Mouse (Mus musculus): ENCODE results near the gene 4930404N11Rik. TPM values are rescaled to one million over a fixed set of nuclear protein-coding genes. Genes with fewer than 3 reads are reported as not detected.

4930404N11Rik gene
- polyA plus RNA-seq (2015; fragmentation: Nextera tagmentation; extraction: Ambion mirVana): 2.0 and 3.0 TPM in 2 replicates

- H3K9me3 ChIP-seq: no peaks in the 10 kb centered on the region
- WGBS: 22% methylated on average over 12 of the region's 12 CpGs
- peaks cover 6% of the 10 kb centered on the region; the same call in 1 of the 2 replicates for H3K27me3 ChIP-seq
- H3K9ac ChIP-seq: no peak within 1 kb of the TSS
- H3K36me3 ChIP-seq: peaks cover 45% of the 10 kb centered on the region
- H3K27ac ChIP-seq: 0 out of 2 replicates have a peak within 1 kb of the TSS, but pooled peaks have one; percentile 12
- peak within 1 kb of the TSS; percentile 59 for H3K4me2 ChIP-seq
- no peak for ATAC-seq (ENCODE audit: borderline replicate concordance, extremely low read depth, low FRiP score, low TSS enrichment)
- peaks cover 48% of the 10 kb centered on the region for H3K4me1 ChIP-seq
- H3K4me3 ChIP-seq: peak within 1 kb of the TSS; percentile 28
These were observed at the start of gene 4930404N11Rik for GRCm38 (mm10) chr10:81365672-81366476. Gene 4930404N11Rik (minus strand): TSS chr10:81365816.

- Histone ChIP-seq H3K36me3 (peaks cover 5% of the 10 kb centered on the region; the same call in 1 of the 2 replicates), H3K9me3 (no peaks in the 10 kb centered on the region), H3K4me1 (peaks cover 96% of the 10 kb centered on the region), H3K4me3 (no peak overlapping the region), H3K27ac (peak overlapping the region; percentile 98), H3K27me3 (no peaks in the 10 kb centered on the region), H3K9ac (no peak overlapping the region), H3K4me2 (0 out of 2 replicates have a peak overlapping the region, but pooled peaks have one; percentile 49)
- no peak for ATAC-seq (ENCODE audit: borderline replicate concordance, extremely low read depth, low FRiP score, low TSS enrichment)
- 71% methylated on average over 5 of the region's 5 CpGs for WGBS
These were observed 49.5 kb upstream of the 4930404N11Rik start for GRCm38 (mm10) chr10:81415146-81415545.

GRCm38 (mm10) chr10:81414682-81415081, 49.1 kb upstream of the 4930404N11Rik start:
- H3K9me3 ChIP-seq: no peaks in the 10 kb centered on the region
- peak overlapping the region; percentile 49 for H3K4me2 ChIP-seq
- no peaks in the 10 kb centered on the region for H3K27me3 ChIP-seq
- H3K4me3 ChIP-seq: peak overlapping the region; percentile 22; the same call in 1 of the 2 replicates
- H3K9ac ChIP-seq: no peak overlapping the region
- peaks cover under 1% of the 10 kb centered on the region; the same call in 1 of the 2 replicates for H3K36me3 ChIP-seq
- H3K4me1 ChIP-seq: peaks cover 98% of the 10 kb centered on the region
- H3K27ac ChIP-seq: peak overlapping the region; percentile 98
- no peak for ATAC-seq (ENCODE audit: borderline replicate concordance, extremely low read depth, low FRiP score, low TSS enrichment)

- peak overlapping the region; percentile 98 for H3K27ac ChIP-seq
- peak; percentile 19; the same call in 1 of the 2 replicates for ATAC-seq (ENCODE audit: borderline replicate concordance, extremely low read depth, low FRiP score, low TSS enrichment)
- H3K27me3 ChIP-seq: no peaks in the 10 kb centered on the region
- H3K36me3 ChIP-seq: 0 out of 2 replicates have a peak, but pooled peaks cover under 1% of the 10 kb centered on the region
- 22% methylated on average over 26 of the region's 26 CpGs for WGBS
- H3K4me2 ChIP-seq: peak overlapping the region; percentile 49
- peaks cover 99% of the 10 kb centered on the region for H3K4me1 ChIP-seq
- H3K9ac ChIP-seq: peak overlapping the region; percentile 9; the same call in 1 of the 2 replicates
- H3K9me3 ChIP-seq: no peaks in the 10 kb centered on the region
- H3K4me3 ChIP-seq: peak overlapping the region; percentile 22
These were observed 48.0 kb upstream of the 4930404N11Rik start for GRCm38 (mm10) chr10:81413310-81414261.

GRCm38 (mm10) chr10:81412586-81413309, 47.1 kb upstream of the 4930404N11Rik start:
- Histone ChIP-seq H3K27me3 (no peaks in the 10 kb centered on the region), H3K9me3 (no peaks in the 10 kb centered on the region), H3K4me2 (peak overlapping the region; percentile 46), H3K9ac (no peak overlapping the region), H3K4me1 (peaks cover 99% of the 10 kb centered on the region), H3K36me3 (0 out of 2 replicates have a peak, but pooled peaks cover 7% of the 10 kb centered on the region), H3K4me3 (no peak overlapping the region), H3K27ac (peak overlapping the region; percentile 98)
- WGBS: 63% methylated on average over 16 of the region's 16 CpGs
- ATAC-seq (ENCODE audit: borderline replicate concordance, extremely low read depth, low FRiP score, low TSS enrichment): no peak

- Histone ChIP-seq H3K4me3 (0 out of 2 replicates have a peak overlapping the region, but pooled peaks have one; percentile 2), H3K9me3 (no peaks in the 10 kb centered on the region), H3K36me3 (peaks cover 14% of the 10 kb centered on the region), H3K4me1 (peaks cover 99% of the 10 kb centered on the region), H3K9ac (0 out of 2 replicates have a peak overlapping the region, but pooled peaks have one; percentile 4), H3K4me2 (peak overlapping the region; percentile 46), H3K27me3 (no peaks in the 10 kb centered on the region), H3K27ac (peak overlapping the region; percentile 98)
- WGBS: 28% methylated on average over 18 of the region's 18 CpGs
- ATAC-seq (ENCODE audit: borderline replicate concordance, extremely low read depth, low FRiP score, low TSS enrichment): peak; percentile 15; the same call in 1 of the 2 replicates
These were observed 46.1 kb upstream of the 4930404N11Rik start for GRCm38 (mm10) chr10:81411471-81412400.

- no peaks in the 10 kb centered on the region for H3K27me3 ChIP-seq
- H3K4me3 ChIP-seq: peak overlapping the region; percentile 24; the same call in 1 of the 2 replicates
- H3K4me1 ChIP-seq: peaks cover 93% of the 10 kb centered on the region
- H3K4me2 ChIP-seq: peak overlapping the region; percentile 46
- 55% methylated on average over 9 of the region's 9 CpGs for WGBS
- peak overlapping the region; percentile 98 for H3K27ac ChIP-seq
- no peak for ATAC-seq (ENCODE audit: borderline replicate concordance, extremely low read depth, low FRiP score, low TSS enrichment)
- peaks cover 20% of the 10 kb centered on the region for H3K36me3 ChIP-seq
- no peaks in the 10 kb centered on the region for H3K9me3 ChIP-seq
- 0 out of 2 replicates have a peak overlapping the region, but pooled peaks have one; percentile 1 for H3K9ac ChIP-seq
These were observed 45.4 kb upstream of the 4930404N11Rik start for GRCm38 (mm10) chr10:81410981-81411380.

- H3K9ac ChIP-seq: 0 out of 2 replicates have a peak overlapping the region, but pooled peaks have one; percentile 1
- peak overlapping the region; percentile 24 for H3K4me3 ChIP-seq
- H3K27ac ChIP-seq: peak overlapping the region; percentile 98
- H3K36me3 ChIP-seq: peaks cover 26% of the 10 kb centered on the region
- WGBS: 53% methylated on average over 4 of the region's 4 CpGs
- no peaks in the 10 kb centered on the region for H3K9me3 ChIP-seq
- H3K4me2 ChIP-seq: peak overlapping the region; percentile 46
- H3K4me1 ChIP-seq: peaks cover 87% of the 10 kb centered on the region
- H3K27me3 ChIP-seq: no peaks in the 10 kb centered on the region
- no peak for ATAC-seq (ENCODE audit: borderline replicate concordance, extremely low read depth, low FRiP score, low TSS enrichment)
These were observed 44.7 kb upstream of the 4930404N11Rik start for GRCm38 (mm10) chr10:81410350-81410749.

- ATAC-seq (ENCODE audit: borderline replicate concordance, extremely low read depth, low FRiP score, low TSS enrichment): no peak
- Histone ChIP-seq H3K4me2 (peak overlapping the region; percentile 46), H3K27me3 (no peaks in the 10 kb centered on the region), H3K4me3 (peak overlapping the region; percentile 24), H3K27ac (peak overlapping the region; percentile 98), H3K36me3 (peaks cover 32% of the 10 kb centered on the region), H3K9ac (0 out of 2 replicates have a peak overlapping the region, but pooled peaks have one; percentile 19), H3K9me3 (no peaks in the 10 kb centered on the region), H3K4me1 (peaks cover 83% of the 10 kb centered on the region)
- WGBS: 37% methylated on average over 8 of the region's 8 CpGs
These were observed 43.7 kb upstream of the 4930404N11Rik start for GRCm38 (mm10) chr10:81409330-81409729.

GRCm38 (mm10) chr10:81408871-81409291, 43.3 kb upstream of the 4930404N11Rik start:
- Histone ChIP-seq H3K27ac (peak overlapping the region; percentile 98), H3K4me2 (peak overlapping the region; percentile 46; the same call in 1 of the 2 replicates), H3K36me3 (peaks cover 35% of the 10 kb centered on the region), H3K27me3 (no peaks in the 10 kb centered on the region), H3K4me3 (no peak overlapping the region), H3K4me1 (peaks cover 78% of the 10 kb centered on the region), H3K9me3 (no peaks in the 10 kb centered on the region), H3K9ac (no peak overlapping the region)
- 29% methylated on average over 9 of the region's 9 CpGs for WGBS
- ATAC-seq (ENCODE audit: borderline replicate concordance, extremely low read depth, low FRiP score, low TSS enrichment): peak; percentile 49

Measured in lung, embryonic 15.5 days (tissue).